Mouse (Mus musculus): ENCODE results near the gene Rnf41. TPM values are rescaled to one million over a fixed set of nuclear protein-coding genes. Genes with fewer than 3 reads are reported as not detected.

Gene Rnf41
- polyA plus RNA-seq, 1 experiment from 2014 or later = 85.9 TPM

DNA sequence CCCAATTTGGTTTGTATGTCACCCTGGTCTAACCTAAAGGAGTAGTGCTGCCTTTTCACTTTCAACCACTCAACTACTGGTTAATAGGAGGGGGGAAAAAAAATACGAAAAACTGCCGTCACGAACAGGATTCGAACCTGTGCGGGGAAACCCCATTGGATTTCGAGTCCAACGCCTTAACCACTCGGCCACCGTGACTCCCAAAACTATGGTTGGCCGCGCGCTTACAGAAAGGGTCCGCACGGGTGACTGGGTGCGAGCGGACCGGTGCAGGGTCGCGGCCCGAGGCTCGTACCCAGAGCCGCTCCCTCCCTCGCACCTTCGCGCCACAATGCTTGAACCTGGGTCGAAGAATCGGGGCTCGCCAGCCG is 46.9 kb downstream of the Rnf41 start:
- peak overlapping the region; percentile 92 for H3K4me2 ChIP-seq (replicated peaks)

DNA sequence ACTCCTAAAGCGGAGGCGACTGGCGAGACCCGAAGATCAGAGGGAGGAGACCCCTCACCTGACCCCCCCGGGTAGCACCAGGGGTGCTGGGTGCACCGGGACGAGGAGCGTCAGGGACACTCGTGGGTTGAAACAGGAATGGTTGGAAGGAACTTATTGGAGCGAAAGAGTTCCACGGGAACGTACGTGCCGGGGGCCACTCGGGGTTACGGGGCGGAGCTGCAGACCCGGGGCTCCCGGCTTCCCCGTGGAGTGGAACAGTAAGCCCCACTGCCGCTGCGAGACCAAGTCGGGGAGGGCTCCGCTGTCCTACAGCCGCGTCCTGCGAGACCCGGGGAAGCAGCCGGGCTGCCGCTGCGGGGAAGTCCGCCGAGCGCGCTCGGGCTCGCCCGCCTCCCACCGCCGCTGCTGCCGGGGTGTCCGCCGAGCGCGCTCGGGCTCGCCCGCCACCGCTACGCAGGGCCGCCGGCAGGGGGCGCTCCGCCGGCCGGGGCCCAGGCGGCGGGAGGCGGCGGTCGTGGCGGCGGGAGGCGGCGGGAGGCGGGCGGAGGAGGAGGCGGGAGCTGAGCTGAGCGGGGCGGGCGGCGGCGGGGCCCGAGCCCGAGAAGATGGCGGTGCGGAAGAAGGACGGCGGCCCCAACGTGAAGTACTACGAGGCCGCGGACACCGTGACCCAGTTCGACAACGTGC is 47.4 kb downstream of the Rnf41 start, which contains the start of gene Smarcc2:
Gene Smarcc2 (plus strand): TSS at position 530 of the 690 bp plus-strand sequence.
- peaks cover 18% of the 10 kb centered on the region for H3K4me1 ChIP-seq (replicated peaks)
- H3K4me3 ChIP-seq (replicated peaks) = peak within 1 kb of the TSS; percentile 97
- H3K27me3 ChIP-seq = no peaks in the 10 kb centered on the region
- H3K9me3 ChIP-seq = no peaks in the 10 kb centered on the region
- H3K9ac ChIP-seq (replicated peaks) = peak within 1 kb of the TSS; percentile 99
- H3K36me3 ChIP-seq = peaks cover 23% of the 10 kb centered on the region
- peak within 1 kb of the TSS; percentile 97 for H3K27ac ChIP-seq
- ATAC-seq = peak; percentile 80
- H3K4me2 ChIP-seq (replicated peaks) = peak within 1 kb of the TSS; percentile 92
- under 1% methylated on average over 56 of the region's 86 CpGs for WGBS

More for the DNA sequence above, 46.9 kb downstream of the Rnf41 start:
- Histone ChIP-seq H3K4me1 (replicated peaks) (peaks cover 18% of the 10 kb centered on the region), H3K4me3 (replicated peaks) (peak overlapping the region; percentile 97), H3K9ac (replicated peaks) (peak overlapping the region; percentile 99), H3K27ac (peak overlapping the region; percentile 97), H3K9me3 (no peaks in the 10 kb centered on the region), H3K36me3 (peaks cover 18% of the 10 kb centered on the region), H3K27me3 (no peaks in the 10 kb centered on the region)
- ATAC-seq = peak; percentile 72
- WGBS = under 1% methylated on average over 29 of the region's 29 CpGs

DNA sequence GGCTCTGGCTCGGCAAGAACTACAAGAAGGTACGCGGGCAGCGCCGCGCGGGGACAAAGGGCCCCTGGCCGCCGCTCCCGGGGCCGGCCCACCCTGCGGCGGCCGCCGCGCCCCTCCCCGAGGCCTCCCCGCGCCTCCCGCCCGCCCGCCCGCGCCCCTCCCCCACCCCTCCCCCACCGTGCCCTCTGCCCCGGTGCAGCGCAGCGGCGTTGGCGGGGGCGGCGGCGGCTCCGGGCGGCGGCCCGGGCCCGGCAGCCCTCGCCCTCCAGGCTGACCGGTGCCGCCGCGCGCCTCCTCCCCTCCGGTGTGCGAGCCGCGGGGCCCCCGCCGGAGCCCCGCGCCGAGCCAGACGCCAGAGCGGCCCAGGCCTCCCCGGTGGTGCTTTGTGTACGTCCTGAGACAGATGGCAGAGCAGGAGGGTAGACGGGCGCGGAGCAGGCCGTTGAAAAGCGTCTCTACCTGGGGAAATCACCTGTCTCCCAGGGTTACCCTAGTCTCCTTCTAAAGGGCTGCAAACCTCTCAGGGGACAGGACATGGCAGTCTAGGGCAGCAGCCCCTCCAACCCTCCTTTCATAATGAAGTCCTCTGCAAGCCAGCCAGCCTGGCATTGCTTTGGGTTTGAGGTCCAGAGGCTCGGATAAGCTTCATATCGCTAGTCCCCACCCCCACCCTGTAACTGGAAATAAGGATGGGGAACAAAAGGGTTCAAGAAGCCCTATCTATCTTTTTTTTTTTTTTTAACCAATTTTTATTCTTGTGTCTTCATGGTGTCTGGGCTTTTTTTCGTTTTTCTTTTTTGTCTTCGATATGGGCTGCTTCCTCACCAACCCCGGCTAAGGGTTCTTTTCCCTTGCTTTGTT is 48.2 kb downstream of the Rnf41 start:
- 2% methylated on average over 20 of the region's 67 CpGs for WGBS
- Histone ChIP-seq H3K9ac (replicated peaks) (peak overlapping the region; percentile 99), H3K27me3 (no peaks in the 10 kb centered on the region), H3K4me1 (replicated peaks) (peaks cover 18% of the 10 kb centered on the region), H3K4me3 (replicated peaks) (peak overlapping the region; percentile 97), H3K9me3 (no peaks in the 10 kb centered on the region), H3K4me2 (replicated peaks) (peak overlapping the region; percentile 92), H3K36me3 (peaks cover 31% of the 10 kb centered on the region), H3K27ac (peak overlapping the region; percentile 97)
- ATAC-seq = peak; percentile 67

DNA sequence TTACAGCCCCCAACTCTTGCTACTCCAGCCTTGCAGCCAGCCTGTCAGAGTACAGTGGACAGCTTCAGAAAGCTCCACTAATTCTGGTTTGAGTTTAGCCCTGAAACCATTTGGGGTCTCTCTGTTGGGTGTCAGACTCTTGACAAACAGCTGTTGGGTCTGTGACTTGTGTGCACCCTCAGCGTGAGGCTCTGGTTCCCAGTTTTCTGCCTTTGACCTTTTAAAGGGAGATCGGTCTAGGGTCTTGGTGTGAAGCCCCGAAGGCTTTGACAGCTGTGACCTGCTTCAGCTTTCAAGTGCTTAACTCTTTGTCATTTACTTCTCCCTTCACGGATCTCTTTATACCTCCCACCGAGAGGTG is 48.8 kb downstream of the Rnf41 start:
- 1% methylated on average over 5 of the region's 5 CpGs for WGBS
- ATAC-seq = no peak
- no peaks in the 10 kb centered on the region for H3K27me3 ChIP-seq
- peak overlapping the region; percentile 97 for H3K27ac ChIP-seq
- peak overlapping the region; percentile 92 for H3K4me2 ChIP-seq (replicated peaks)
- peak overlapping the region; percentile 99 for H3K9ac ChIP-seq (replicated peaks)
- peaks cover 15% of the 10 kb centered on the region for H3K4me1 ChIP-seq (replicated peaks)
- peak overlapping the region; percentile 97 for H3K4me3 ChIP-seq (replicated peaks)
- H3K36me3 ChIP-seq = peaks cover 36% of the 10 kb centered on the region
- no peaks in the 10 kb centered on the region for H3K9me3 ChIP-seq

DNA sequence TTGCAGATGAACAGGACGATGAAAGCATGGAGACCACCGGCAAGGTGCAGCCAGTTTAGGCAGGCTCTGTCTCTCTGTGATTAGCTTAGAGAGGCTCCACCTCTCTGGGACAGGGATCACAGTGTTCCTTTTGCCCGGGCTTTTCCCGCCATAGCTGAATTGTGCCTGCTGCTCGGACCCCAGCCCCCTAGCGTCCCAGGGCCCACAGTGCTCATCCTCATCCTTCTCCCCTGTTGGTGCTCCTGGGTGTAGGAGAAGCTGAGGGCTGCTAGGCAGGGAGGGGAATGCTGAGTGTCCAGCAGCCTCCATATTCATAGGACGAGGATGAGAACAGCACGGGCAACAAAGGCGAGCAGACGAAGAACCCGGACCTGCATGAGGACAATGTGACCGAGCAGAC is 62.9 kb downstream of the Rnf41 start:
- H3K27me3 ChIP-seq = no peaks in the 10 kb centered on the region
- no peak overlapping the region for H3K4me2 ChIP-seq (replicated peaks)
- H3K9me3 ChIP-seq = no peaks in the 10 kb centered on the region
- peaks cover 94% of the 10 kb centered on the region for H3K36me3 ChIP-seq
- H3K4me3 ChIP-seq (replicated peaks) = no peak overlapping the region
- 89% methylated on average over 12 of the region's 12 CpGs for WGBS
- H3K27ac ChIP-seq = no peak overlapping the region
- ATAC-seq = no peak
- H3K9ac ChIP-seq (replicated peaks) = no peak overlapping the region
- H3K4me1 ChIP-seq (replicated peaks) = no peaks in the 10 kb centered on the region

DNA sequence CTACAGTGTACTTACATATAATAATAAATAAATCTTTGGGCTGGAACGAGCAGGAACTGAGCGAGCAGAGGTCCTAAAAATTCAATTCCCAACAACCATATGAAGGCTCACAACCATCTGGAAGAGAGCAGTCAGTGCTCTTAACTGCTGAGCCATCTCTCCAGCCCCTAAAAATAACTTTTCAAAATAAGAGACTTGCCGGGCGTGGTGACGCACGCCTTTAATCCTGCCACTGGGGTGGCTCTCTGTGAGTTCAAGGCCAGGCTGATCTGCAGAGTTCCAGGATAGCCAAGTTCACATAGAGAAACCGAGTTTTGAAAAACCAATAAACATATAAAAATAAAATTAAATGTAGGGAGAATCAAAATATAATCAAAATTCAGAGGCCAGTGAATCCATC is 74.9 kb downstream of the Rnf41 start:
- Histone ChIP-seq H3K36me3 (peaks cover 97% of the 10 kb centered on the region), H3K9me3 (no peaks in the 10 kb centered on the region), H3K4me2 (replicated peaks) (no peak overlapping the region), H3K4me3 (replicated peaks) (no peak overlapping the region), H3K27ac (no peak overlapping the region), H3K27me3 (no peaks in the 10 kb centered on the region), H3K9ac (replicated peaks) (no peak overlapping the region), H3K4me1 (replicated peaks) (peaks cover 17% of the 10 kb centered on the region)
- no peak for ATAC-seq
- WGBS = 91% methylated on average over 7 of the region's 7 CpGs

DNA sequence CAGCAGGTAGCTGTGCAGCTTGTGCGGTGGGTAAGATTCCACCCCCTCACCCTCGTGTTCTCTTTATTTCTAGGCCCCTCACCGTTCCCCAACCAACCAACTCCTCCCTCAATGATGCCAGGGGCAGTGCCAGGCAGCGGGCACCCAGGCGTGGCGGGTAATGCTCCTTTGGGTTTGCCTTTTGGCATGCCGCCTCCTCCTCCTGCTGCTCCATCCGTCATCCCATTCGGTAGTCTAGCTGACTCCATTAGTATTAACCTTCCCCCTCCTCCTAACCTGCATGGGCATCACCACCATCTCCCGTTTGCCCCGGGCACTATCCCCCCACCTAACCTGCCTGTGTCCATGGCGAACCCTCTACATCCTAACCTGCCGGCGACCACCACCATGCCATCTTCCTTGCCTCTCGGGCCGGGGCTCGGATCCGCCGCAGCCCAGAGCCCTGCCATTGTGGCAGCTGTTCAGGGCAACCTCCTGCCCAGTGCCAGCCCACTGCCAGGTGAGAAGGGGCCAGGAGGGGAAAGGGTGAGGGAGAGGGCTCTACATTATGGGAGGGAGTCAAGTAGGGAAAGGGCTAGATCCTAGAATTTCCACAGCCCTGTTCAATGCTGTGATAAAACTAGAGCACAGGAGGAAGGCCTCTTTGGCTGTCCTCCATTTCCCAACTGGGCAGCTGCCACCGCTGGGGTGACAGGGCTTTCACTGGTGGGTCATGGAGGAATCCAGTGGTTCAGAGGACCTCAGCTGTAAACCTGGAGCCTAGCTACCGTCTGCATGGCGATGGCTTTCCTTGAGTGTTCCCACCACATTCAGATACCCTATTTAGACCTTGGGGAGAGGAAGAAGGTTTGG is 76.6 kb downstream of the Rnf41 start:
- Histone ChIP-seq H3K36me3 (peaks cover 86% of the 10 kb centered on the region), H3K27me3 (no peaks in the 10 kb centered on the region), H3K27ac (0 out of 2 replicates have a peak overlapping the region, but pooled peaks have one; percentile 9), H3K4me2 (replicated peaks) (no peak overlapping the region), H3K9me3 (no peaks in the 10 kb centered on the region), H3K9ac (replicated peaks) (no peak overlapping the region), H3K4me3 (replicated peaks) (no peak overlapping the region), H3K4me1 (replicated peaks) (peaks cover 32% of the 10 kb centered on the region)
- 94% methylated on average over 22 of the region's 22 CpGs for WGBS
- no peak for ATAC-seq

DNA sequence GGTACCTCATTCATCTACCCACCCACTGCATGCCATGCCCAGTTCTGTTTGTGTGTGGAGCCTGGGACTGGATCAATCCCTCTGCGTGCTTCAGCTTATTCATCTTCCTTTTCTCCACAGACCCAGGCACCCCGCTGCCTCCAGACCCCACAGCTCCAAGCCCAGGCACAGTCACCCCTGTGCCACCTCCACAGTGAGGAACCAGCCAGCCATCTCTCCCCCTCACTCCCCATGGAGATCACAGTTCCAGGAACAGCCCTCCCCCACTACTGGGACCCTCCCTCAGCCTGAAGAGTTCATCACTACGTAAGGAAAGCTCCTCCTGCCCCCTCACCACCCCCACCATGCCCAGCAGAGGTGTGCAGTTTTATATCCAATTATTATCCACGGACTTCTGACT is 77.3 kb downstream of the Rnf41 start:
- Histone ChIP-seq H3K4me3 (replicated peaks) (no peak overlapping the region), H3K4me2 (replicated peaks) (no peak overlapping the region), H3K27me3 (no peaks in the 10 kb centered on the region), H3K27ac (0 out of 2 replicates have a peak overlapping the region, but pooled peaks have one; percentile 9), H3K4me1 (replicated peaks) (peaks cover 32% of the 10 kb centered on the region), H3K36me3 (peaks cover 79% of the 10 kb centered on the region), H3K9ac (replicated peaks) (no peak overlapping the region), H3K9me3 (no peaks in the 10 kb centered on the region)
- no peak for ATAC-seq
- 81% methylated on average over 4 of the region's 4 CpGs for WGBS

DNA sequence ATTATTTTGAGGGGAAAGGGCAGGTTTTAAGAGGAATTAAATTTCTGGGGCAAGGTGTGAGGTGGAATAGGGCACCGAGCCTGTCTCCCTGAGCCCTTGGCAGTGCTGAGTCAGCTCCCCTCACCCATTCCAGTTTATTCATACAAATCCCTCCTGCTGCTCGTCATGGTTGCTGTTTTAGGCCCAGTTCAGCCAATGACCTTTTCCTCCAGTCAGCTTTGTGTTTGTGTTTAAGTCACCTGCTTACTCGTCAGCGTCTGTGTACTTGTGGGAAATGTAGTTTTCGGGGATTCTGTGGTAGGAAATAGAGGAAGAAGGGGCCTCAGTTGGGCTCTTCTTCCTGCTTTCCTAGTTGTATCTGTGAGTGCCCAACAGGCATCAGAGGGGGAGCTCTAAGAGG is 77.9 kb downstream of the Rnf41 start:
- Histone ChIP-seq H3K4me2 (replicated peaks) (no peak overlapping the region), H3K4me3 (replicated peaks) (no peak overlapping the region), H3K9ac (replicated peaks) (no peak overlapping the region), H3K36me3 (peaks cover 73% of the 10 kb centered on the region), H3K4me1 (replicated peaks) (peaks cover 33% of the 10 kb centered on the region), H3K9me3 (no peaks in the 10 kb centered on the region), H3K27ac (peak overlapping the region; percentile 35; the same call in 1 of the 2 replicates), H3K27me3 (no peaks in the 10 kb centered on the region)
- no peak for ATAC-seq
- WGBS = 68% methylated on average over 5 of the region's 5 CpGs

DNA sequence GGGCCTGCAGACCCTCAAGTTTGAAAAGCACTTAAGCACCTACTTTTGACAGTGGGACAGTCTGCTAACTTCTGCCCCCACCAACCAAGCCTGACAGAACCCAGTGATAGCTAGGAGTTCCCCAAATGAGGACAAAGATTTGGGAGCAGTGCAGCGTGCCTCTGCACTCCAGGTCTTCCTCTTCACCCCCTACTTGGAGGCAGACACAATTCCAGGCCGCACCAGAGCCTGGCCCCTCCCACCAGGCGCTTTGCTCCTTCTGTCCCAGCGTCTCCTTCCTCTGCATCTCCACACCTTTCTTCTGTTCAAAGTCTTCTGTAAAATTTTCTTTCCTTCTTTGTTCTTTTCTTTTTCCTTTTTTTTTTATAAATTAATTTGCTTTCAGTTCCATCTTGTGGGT is 78.3 kb downstream of the Rnf41 start:
- Histone ChIP-seq H3K9ac (replicated peaks) (no peak overlapping the region), H3K27me3 (no peaks in the 10 kb centered on the region), H3K4me3 (replicated peaks) (no peak overlapping the region), H3K4me2 (replicated peaks) (no peak overlapping the region), H3K36me3 (peaks cover 69% of the 10 kb centered on the region), H3K27ac (peak overlapping the region; percentile 35; the same call in 1 of the 2 replicates), H3K9me3 (no peaks in the 10 kb centered on the region), H3K4me1 (replicated peaks) (peaks cover 37% of the 10 kb centered on the region)
- 62% methylated on average over 4 of the region's 4 CpGs for WGBS
- no peak for ATAC-seq

DNA sequence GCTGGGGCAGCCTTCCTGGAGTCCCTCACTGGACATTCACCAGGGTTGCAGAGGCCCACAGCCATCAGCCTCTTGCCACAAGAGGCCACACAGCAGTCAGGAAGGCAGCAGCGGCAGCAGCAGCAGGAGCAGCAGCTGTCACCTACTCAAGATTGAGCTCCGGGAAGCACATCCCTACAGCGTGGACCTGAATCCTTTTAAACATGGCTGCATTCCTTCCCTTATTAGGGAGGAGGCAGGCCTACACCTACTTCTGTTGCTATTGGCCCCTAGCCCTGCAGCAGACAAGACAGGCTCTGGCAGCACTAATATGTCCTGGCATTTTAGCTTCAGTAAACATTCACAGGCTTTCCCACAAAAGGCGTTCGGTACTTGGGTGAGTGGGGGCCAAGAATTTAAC is 78.8 kb downstream of the Rnf41 start:
- H3K4me3 ChIP-seq (replicated peaks) = no peak overlapping the region
- peaks cover 66% of the 10 kb centered on the region for H3K36me3 ChIP-seq
- no peak for ATAC-seq
- H3K4me1 ChIP-seq (replicated peaks) = peaks cover 41% of the 10 kb centered on the region
- no peak overlapping the region for H3K9ac ChIP-seq (replicated peaks)
- WGBS = 67% methylated on average over 5 of the region's 5 CpGs
- no peak overlapping the region for H3K4me2 ChIP-seq (replicated peaks)
- H3K27me3 ChIP-seq = no peaks in the 10 kb centered on the region
- no peak overlapping the region for H3K27ac ChIP-seq
- no peaks in the 10 kb centered on the region for H3K9me3 ChIP-seq

All from midbrain, embryonic 13.5 days (tissue).